Mouse (Mus musculus) heart, adult 2 months (tissue): ENCODE results near the gene Foxp1. TPM values are rescaled to one million over a fixed set of nuclear protein-coding genes. Genes with fewer than 3 reads are reported as not detected.

ENCODE experiments used
- DNase-seq, 2 experiments: peaks; one replicate each; pipeline ENCODE4 v3.0.0; 2021
- H3K27ac ChIP-seq: fragments of 200-600 bp; 2 replicates; pipeline ENCODE4 v1.8.1; 2022
- H3K27me3 ChIP-seq: fragments of 200-500 bp; 2 replicates; pipeline ENCODE4 v1.6.1; 2012; ENCODE audit warnings: mild to moderate bottlenecking, low read length, inconsistent platforms, mixed read lengths; ENCODE audit not compliant: control insufficient read depth, insufficient read depth
- H3K36me3 ChIP-seq: fragments of 200-500 bp; 2 replicates; pipeline ENCODE4 v1.6.1; 2012; ENCODE audit warnings: low read length, inconsistent platforms; ENCODE audit not compliant: control insufficient read depth, insufficient read depth
- H3K4me1 ChIP-seq: fragments of 200-500 bp; 2 replicates; pipeline ENCODE4 v1.6.1; 2011; ENCODE audit warnings: low read length; ENCODE audit not compliant: control insufficient read depth, insufficient read depth
- H3K4me3 ChIP-seq: fragments of 200-600 bp; 2 replicates; pipeline ENCODE4 v1.8.1; 2022
- H3K79me2 ChIP-seq: fragments of 200-500 bp; replicated peaks from 2 replicates; pipeline ENCODE4 v1.6.1; 2012; ENCODE audit warnings: mild to moderate bottlenecking, inconsistent platforms, low read length, moderate library complexity, mixed read lengths; ENCODE audit not compliant: control insufficient read depth, insufficient read depth
- H3K9ac ChIP-seq: fragments of 200-500 bp; 2 replicates; pipeline ENCODE4 v1.6.1; 2012; ENCODE audit warnings: low read depth, mild to moderate bottlenecking, control low read depth, inconsistent platforms, low read length, mixed read lengths
- CTCF ChIP-seq: fragments of 200-600 bp; IDR thresholded peaks from 2 replicates; pipeline ENCODE4 v1.8.1; 2022; ENCODE audit warnings: antibody characterized with exemption, mild to moderate bottlenecking, moderate library complexity
- EP300 ChIP-seq: fragments of 200-500 bp; IDR thresholded peaks from 2 replicates; pipeline ENCODE4 v1.6.1; 2011; ENCODE audit warnings: low read depth, low read length, control low read depth; ENCODE audit not compliant: insufficient read depth
- POLR2A ChIP-seq: fragments of 200-500 bp; IDR thresholded peaks from 2 replicates; pipeline ENCODE4 v1.6.1; 2011; ENCODE audit warnings: mild to moderate bottlenecking, low read depth, low read length, control low read depth; ENCODE audit not compliant: insufficient read depth
- WGBS: fragments of 180-500 bp; shearing (Covaris S2); methylation state at CpG from one replicate; pipeline ENCODE4 v1.1.7; 2018; 5-methylcytosine and 5-hydroxymethylcytosine counted together
- intact Hi-C: fragments of 180-260 bp; cut with DNase I; formaldehyde crosslinking; loops from one replicate; pipeline ENCODE4 v1.15.1; 2025
- polyA plus RNA-seq: library from polyadenylated mRNA; depleted of rRNA; stranded (reverse); fragments of >200 nt; gene quantifications from 2 replicates; pipeline ENCODE4 v1.2.3, GENCODE M21; 2012
- total RNA-seq, 2 experiments: library from RNA; stranded (reverse); gene quantifications; 2 replicates each; pipeline ENCODE4 v1.2.3; 2021

Gene Foxp1
- total and polyA plus RNA-seq, 3 experiments = 22.9 to 31.6 (median 26.4) TPM

- no peak overlapping the region for H3K4me3 ChIP-seq
- TF ChIP-seq POLR2A (no peak), EP300 (no peak), CTCF (no peak)
- H3K27ac ChIP-seq = no peak overlapping the region
- no peak overlapping the region for H3K9ac ChIP-seq
- WGBS = 80% methylated on average over 6 of the region's 6 CpGs
- H3K4me1 ChIP-seq = peaks cover 5% of the 10 kb centered on the region
- intact Hi-C loops = no loop called here
- peaks cover 6% of the 10 kb centered on the region; the same call in 1 of the 2 replicates for H3K36me3 ChIP-seq
- H3K27me3 ChIP-seq = no peaks in the 10 kb centered on the region
- no peak for DNase-seq
- H3K79me2 ChIP-seq = no peaks in the 10 kb centered on the region
These were observed 30.5 kb downstream of the Foxp1 start for GRCm38 (mm10) chr6:99491979-99492544.

GRCm38 (mm10) chr6:99491146-99491545 lies 31.4 kb downstream of the Foxp1 start:
- no peak for DNase-seq
- Histone ChIP-seq H3K9ac (no peak overlapping the region), H3K27ac (no peak overlapping the region), H3K36me3 (peaks cover 1% of the 10 kb centered on the region; the same call in 1 of the 2 replicates), H3K4me1 (peaks cover 3% of the 10 kb centered on the region), H3K4me3 (no peak overlapping the region), H3K79me2 (no peaks in the 10 kb centered on the region), H3K27me3 (no peaks in the 10 kb centered on the region)
- 71% methylated on average over 3 of the region's 3 CpGs for WGBS
- intact Hi-C loops = no loop called here
- TF ChIP-seq POLR2A (no peak), EP300 (no peak), CTCF (no peak)

DNA sequence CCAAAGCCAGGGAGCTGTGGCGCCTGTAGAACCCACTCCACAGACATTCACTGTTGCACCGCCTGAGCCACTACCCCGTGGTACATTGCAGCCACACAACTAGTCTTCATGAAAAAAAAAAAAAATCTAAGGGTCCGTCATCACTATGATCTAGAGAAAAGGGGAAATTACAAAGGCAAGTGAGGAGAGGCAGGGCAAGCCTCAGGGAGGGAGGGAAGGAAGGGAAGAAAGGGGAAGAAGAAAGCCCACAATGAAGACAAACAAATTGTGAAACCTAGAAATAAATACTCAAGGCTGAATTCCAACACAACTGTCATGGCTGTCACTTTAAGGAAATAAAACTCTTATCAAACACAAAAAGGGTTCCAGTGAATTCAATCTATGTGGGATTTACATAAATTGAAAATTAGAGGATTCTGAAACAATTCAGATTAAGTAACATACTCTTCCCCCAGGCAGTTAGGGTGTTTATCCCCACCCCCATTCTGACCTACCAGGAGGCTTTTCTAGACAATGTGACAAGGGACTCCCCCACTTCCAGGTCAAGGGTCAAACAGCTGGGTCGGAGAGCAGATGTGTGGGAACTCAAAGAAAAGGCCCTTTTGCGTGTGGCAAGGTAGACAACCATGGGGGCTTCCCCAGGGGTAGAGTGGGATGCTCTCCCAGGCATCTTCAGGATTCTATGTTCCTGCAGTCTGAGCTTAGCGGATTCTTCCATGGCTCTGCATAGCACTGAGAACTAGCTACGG lies 32.4 kb downstream of the Foxp1 start:
- DNase-seq = no peak
- no peaks in the 10 kb centered on the region for H3K27me3 ChIP-seq
- H3K36me3 ChIP-seq = no peaks in the 10 kb centered on the region
- no peak for TF ChIP-seq POLR2A
- no peak for TF ChIP-seq CTCF
- TF ChIP-seq EP300 = no peak
- intact Hi-C loops = loop anchor here (5.0 kb wide), 1 partner anchor 32 kb away; the partner anchor contains the start of gene Foxp1
- no peak overlapping the region for H3K4me3 ChIP-seq
- WGBS = 88% methylated on average over 8 of the region's 8 CpGs
- H3K9ac ChIP-seq = no peak overlapping the region
- no peaks in the 10 kb centered on the region for H3K79me2 ChIP-seq
- H3K27ac ChIP-seq = no peak overlapping the region
- H3K4me1 ChIP-seq = peaks cover 4% of the 10 kb centered on the region

DNA sequence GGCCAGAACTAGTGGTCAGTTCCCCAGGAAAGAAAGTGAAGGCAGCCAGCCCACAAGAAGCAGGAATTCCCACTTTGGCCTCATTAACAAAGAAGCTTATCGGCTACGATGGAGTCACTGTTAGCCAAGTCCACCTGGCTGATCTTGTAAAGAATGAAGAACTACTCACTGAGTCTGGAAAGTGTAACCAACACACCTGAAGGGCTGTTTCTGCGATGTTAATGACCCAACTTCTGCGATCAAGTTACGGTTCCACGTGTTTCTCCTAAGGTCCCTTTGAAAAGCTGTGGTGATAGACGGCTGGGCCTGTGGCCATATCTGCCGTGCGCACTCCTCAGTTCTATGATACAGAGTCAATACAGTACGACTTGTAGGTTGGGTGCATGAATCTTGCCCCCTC lies 33.1 kb downstream of the Foxp1 start:
- no peaks in the 10 kb centered on the region for H3K27me3 ChIP-seq
- DNase-seq = no peak
- H3K79me2 ChIP-seq = no peaks in the 10 kb centered on the region
- WGBS = 86% methylated on average over 10 of the region's 10 CpGs
- TF ChIP-seq POLR2A (no peak), EP300 (no peak), CTCF (no peak)
- no peak overlapping the region for H3K4me3 ChIP-seq
- peaks cover 6% of the 10 kb centered on the region for H3K4me1 ChIP-seq
- no peak overlapping the region for H3K27ac ChIP-seq
- intact Hi-C loops = loop anchor here (5.0 kb wide), 1 partner anchor 33 kb away; the partner anchor contains the start of gene Foxp1
- no peaks in the 10 kb centered on the region for H3K36me3 ChIP-seq
- H3K9ac ChIP-seq = no peak overlapping the region

DNA sequence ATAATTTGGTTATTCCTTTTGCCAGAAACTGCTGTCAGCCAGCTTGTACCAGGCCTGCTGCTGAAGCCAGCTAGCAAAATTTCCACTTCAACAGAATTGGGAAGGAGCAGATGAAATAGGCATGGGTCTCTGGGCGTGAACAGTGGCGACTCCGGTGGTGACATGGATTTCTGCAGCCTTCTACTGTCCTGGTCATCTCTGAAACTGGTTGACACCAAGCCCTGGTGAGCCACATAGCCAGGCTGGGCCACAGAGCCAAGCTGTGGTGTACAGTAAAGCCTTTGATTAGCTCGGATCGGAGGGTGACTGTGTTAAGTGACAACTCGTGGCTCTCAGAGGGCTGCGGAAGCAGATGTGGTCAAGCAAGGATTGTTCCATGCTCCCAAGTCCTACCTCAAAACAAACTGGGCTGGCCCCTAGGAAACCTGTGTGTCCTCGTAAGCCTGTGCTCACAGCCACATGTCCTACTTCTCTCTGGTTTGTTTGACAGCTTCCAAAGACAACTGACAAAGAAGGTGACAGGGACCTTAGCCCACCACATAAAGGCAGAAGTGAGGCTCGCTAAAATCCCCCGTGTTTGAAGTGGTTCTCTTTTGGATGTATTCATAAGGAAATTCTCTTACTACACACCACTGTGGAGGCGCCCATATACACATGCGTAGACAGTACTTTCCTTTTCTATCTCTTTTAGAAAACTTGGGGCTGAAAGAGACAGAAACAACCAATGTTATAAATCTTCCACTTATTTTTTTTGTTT lies 36.5 kb downstream of the Foxp1 start:
- no peak overlapping the region for H3K4me3 ChIP-seq
- H3K27ac ChIP-seq = peak overlapping the region; percentile 73
- no peak for TF ChIP-seq POLR2A
- peak; percentile 50 for TF ChIP-seq CTCF
- TF ChIP-seq EP300 = 0 out of 2 replicates have a peak, but pooled peaks have one; percentile 3
- intact Hi-C loops = loop anchor here (5.0 kb wide), 1 partner anchor 36 kb away; the partner anchor contains the start of gene Foxp1
- peaks cover 8% of the 10 kb centered on the region for H3K4me1 ChIP-seq
- DNase-seq = peak; percentile 34 to 41
- no peaks in the 10 kb centered on the region for H3K27me3 ChIP-seq
- 63% methylated on average over 12 of the region's 12 CpGs for WGBS
- no peaks in the 10 kb centered on the region for H3K79me2 ChIP-seq
- H3K9ac ChIP-seq = no peak overlapping the region
- no peaks in the 10 kb centered on the region for H3K36me3 ChIP-seq
